Mouse (Mus musculus): Measurements from ENCODE around the gene Rbpj. TPM values are rescaled to one million over a fixed set of nuclear protein-coding genes. Genes with fewer than 3 reads are reported as not detected.

Gene Rbpj
- polyA plus RNA-seq, 1 experiment from 2014 or later = 49.4 TPM

- H3K36me3 ChIP-seq (ENCODE audit: control insufficient read depth, insufficient read depth, low read length) = no peaks in the 10 kb centered on the region
Observed at GRCm38 (mm10) chr5:53526070-53526430, 60.1 kb downstream of the Rbpj start.

DNA sequence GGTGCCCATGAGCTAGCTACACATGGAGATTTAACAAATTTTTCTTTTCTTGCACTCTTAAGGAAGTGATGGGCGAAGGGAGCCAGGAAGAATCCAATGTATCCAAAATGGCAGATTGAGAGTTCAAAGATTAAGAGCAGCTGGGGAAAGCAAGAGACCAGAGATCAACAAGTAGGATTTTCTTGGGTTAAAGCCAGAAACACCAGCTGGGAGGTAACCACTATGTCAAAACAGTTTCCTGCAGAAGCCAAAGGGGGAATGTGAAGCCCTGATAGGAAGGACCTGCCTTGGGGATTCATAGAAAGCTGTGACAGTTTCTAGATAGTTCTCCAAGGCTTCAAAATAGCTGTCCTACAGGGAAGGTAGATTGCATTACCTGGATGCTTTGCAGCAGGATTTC lies 63.9 kb downstream of the Rbpj start:
- H3K4me1 ChIP-seq (ENCODE audit: control insufficient read depth, insufficient read depth, low read length) = peaks cover 12% of the 10 kb centered on the region

More at GRCm38 (mm10) chr5:53526070-53526430, 60.1 kb downstream of the Rbpj start:
- H3K4me1 ChIP-seq (ENCODE audit: control insufficient read depth, insufficient read depth, low read length) = peaks cover 23% of the 10 kb centered on the region
- H3K4me2 ChIP-seq (ENCODE audit: low read length) = peak overlapping the region; percentile 33
- H3K4me3 ChIP-seq (ENCODE audit: low read depth, low read length) = no peak overlapping the region
- no peaks in the 10 kb centered on the region for H3K27me3 ChIP-seq (replicated peaks; ENCODE audit: control insufficient read depth, insufficient read depth, low read length)
- no peaks in the 10 kb centered on the region for H3K9me3 ChIP-seq (replicated peaks; ENCODE audit: control insufficient read depth, low read length)
- peak overlapping the region; percentile 47; the same call in 1 of the 2 replicates for H3K9ac ChIP-seq (ENCODE audit: low read length)
- 45% methylated on average over 1 of the region's 1 CpGs for WGBS
- H3K27ac ChIP-seq (ENCODE audit: low read depth, low read length) = peak overlapping the region; percentile 58; the same call in 1 of the 2 replicates
- DNase-seq (ENCODE audit: low spot score) = no peak
- no peak for ATAC-seq

GRCm38 (mm10) chr5:53535096-53535495 lies 69.1 kb downstream of the Rbpj start:
- ATAC-seq (no peak), DNase-seq (ENCODE audit: low spot score) (no peak)
- Histone ChIP-seq H3K4me2 (ENCODE audit: low read length) (no peak overlapping the region), H3K4me3 (ENCODE audit: low read depth, low read length) (no peak overlapping the region), H3K27me3 (replicated peaks; ENCODE audit: control insufficient read depth, insufficient read depth, low read length) (no peaks in the 10 kb centered on the region), H3K9ac (ENCODE audit: low read length) (no peak overlapping the region), H3K9me3 (replicated peaks; ENCODE audit: control insufficient read depth, low read length) (no peaks in the 10 kb centered on the region), H3K4me1 (ENCODE audit: control insufficient read depth, insufficient read depth, low read length) (no peaks in the 10 kb centered on the region), H3K27ac (ENCODE audit: low read depth, low read length) (no peak overlapping the region), H3K36me3 (ENCODE audit: control insufficient read depth, insufficient read depth, low read length) (no peaks in the 10 kb centered on the region)
- WGBS = 92% methylated on average over 12 of the region's 12 CpGs

More for the DNA sequence above, 63.9 kb downstream of the Rbpj start:
- H3K9me3 ChIP-seq (replicated peaks; ENCODE audit: control insufficient read depth, low read length) = no peaks in the 10 kb centered on the region
- no peak overlapping the region for H3K4me2 ChIP-seq (ENCODE audit: low read length)
- no peak overlapping the region for H3K27ac ChIP-seq (ENCODE audit: low read depth, low read length)
- DNase-seq (ENCODE audit: low spot score) = peak; percentile 72
- 95% methylated on average over 1 of the region's 1 CpGs for WGBS
- H3K9ac ChIP-seq (ENCODE audit: low read length) = no peak overlapping the region
- H3K36me3 ChIP-seq (ENCODE audit: control insufficient read depth, insufficient read depth, low read length) = no peaks in the 10 kb centered on the region
- no peak for ATAC-seq
- no peak overlapping the region for H3K4me3 ChIP-seq (ENCODE audit: low read depth, low read length)
- no peaks in the 10 kb centered on the region for H3K27me3 ChIP-seq (replicated peaks; ENCODE audit: control insufficient read depth, insufficient read depth, low read length)

DNA sequence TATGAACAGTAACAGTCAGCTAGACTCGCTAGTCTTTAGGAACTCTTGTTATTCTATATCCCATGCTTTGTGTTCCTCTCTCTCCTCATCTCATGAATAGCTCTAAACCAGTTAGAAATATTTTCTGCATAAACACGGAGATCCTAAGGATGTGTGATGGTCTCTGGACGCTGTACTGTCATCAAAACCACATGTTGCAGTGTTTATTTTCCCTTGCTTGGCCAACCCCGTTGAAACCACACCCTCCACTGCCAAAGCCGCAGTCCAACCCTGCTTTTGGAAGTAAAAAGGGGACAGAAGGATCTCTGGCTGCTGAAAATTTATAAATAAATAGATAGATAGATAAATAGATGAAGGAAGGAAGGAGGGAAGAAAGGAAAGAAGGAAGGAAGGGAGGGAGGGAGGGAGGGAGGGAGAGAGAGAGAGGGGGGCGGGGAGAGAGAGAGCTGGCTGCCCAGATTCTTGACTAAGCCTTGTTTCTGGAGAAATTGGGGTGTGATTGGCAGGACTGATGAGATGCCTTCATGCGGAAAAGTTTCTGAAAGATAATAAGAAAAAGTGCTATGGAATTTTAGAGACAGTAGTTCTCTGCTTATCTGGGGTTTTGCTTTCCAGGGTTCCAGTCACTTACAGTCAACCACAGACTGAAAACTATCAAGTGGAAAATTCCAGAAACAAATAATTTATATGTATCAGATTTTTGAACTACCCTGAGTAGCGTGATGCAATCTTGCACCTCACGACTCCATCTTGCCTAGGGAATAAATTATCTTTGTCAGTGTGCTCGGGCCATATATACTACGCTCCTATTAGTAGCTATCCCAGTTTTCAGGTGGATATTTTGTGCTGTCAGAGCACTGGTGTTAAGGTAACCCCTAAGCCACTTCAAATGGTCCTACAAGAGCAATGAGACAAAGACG lies 70.9 kb downstream of the Rbpj start:
- Histone ChIP-seq H3K4me2 (ENCODE audit: low read length) (no peak overlapping the region), H3K9me3 (replicated peaks; ENCODE audit: control insufficient read depth, low read length) (no peaks in the 10 kb centered on the region), H3K4me3 (ENCODE audit: low read depth, low read length) (no peak overlapping the region), H3K9ac (ENCODE audit: low read length) (no peak overlapping the region), H3K27me3 (replicated peaks; ENCODE audit: control insufficient read depth, insufficient read depth, low read length) (no peaks in the 10 kb centered on the region), H3K27ac (ENCODE audit: low read depth, low read length) (no peak overlapping the region), H3K4me1 (ENCODE audit: control insufficient read depth, insufficient read depth, low read length) (no peaks in the 10 kb centered on the region), H3K36me3 (ENCODE audit: control insufficient read depth, insufficient read depth, low read length) (no peaks in the 10 kb centered on the region)
- no peak for DNase-seq (ENCODE audit: low spot score)
- WGBS = 85% methylated on average over 12 of the region's 12 CpGs
- ATAC-seq = no peak

DNA sequence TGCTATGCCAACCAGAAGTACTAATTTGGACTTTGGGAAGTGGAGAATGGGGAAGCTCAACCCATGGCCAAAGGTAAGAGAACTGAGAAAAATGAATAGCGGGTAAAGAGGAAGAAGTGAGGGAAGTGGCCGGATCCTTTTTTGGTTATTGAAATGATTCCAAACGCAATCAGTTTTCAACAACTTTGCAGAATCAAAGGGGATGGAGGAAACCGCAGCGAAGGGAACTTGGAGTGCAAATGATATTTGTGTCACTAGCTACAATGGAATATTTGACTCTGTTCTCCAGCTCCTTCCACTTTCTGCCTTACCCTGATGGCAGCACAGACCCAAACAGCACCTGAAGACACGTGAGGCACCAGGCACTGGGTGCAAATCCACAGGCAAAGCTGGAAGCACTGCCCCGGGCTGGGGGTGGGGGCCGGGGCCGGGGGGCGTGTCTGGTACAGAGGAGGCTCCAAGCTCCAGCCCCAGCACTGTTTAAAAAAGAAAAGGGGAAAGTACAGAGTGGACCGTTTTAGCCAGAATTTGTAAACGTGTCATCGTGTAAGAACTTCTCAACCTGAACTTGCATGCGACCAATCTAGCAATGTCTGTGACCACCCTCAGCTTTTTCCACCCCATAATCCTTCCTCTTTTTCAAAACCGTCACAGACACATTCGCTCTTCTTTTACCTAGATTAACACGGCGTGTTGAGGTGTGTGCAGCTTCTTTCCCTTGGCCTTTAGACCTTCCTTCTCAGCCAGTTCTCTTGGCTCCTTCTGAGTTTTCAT lies 74.1 kb downstream of the Rbpj start:
- WGBS = 87% methylated on average over 18 of the region's 18 CpGs
- Histone ChIP-seq H3K4me2 (ENCODE audit: low read length) (no peak overlapping the region), H3K36me3 (ENCODE audit: control insufficient read depth, insufficient read depth, low read length) (no peaks in the 10 kb centered on the region), H3K4me3 (ENCODE audit: low read depth, low read length) (no peak overlapping the region), H3K27ac (ENCODE audit: low read depth, low read length) (no peak overlapping the region), H3K4me1 (ENCODE audit: control insufficient read depth, insufficient read depth, low read length) (no peaks in the 10 kb centered on the region), H3K9ac (ENCODE audit: low read length) (no peak overlapping the region), H3K27me3 (replicated peaks; ENCODE audit: control insufficient read depth, insufficient read depth, low read length) (no peaks in the 10 kb centered on the region), H3K9me3 (replicated peaks; ENCODE audit: control insufficient read depth, low read length) (no peaks in the 10 kb centered on the region)
- ATAC-seq = no peak
- no peak for DNase-seq (ENCODE audit: low spot score)

DNA sequence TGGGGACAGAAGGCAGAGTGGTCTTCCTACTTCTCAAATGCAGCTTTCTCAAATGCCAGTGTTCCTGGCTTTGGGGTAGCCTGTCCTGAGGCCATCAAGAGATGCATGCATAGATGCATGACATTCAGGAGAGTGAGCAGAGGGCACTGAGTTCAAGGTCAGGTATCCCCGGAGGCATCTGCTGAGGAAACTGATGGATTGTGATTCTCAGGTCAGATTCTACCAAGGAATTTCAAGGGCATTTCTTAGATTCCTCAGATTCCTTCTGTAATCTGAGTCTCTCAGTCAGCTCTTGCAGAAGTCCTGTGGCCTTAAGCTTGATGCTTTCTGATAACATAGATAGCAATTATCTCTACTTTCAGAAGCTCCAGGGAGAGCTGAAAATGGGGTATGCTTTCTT lies 76.1 kb downstream of the Rbpj start:
- H3K36me3 ChIP-seq (ENCODE audit: control insufficient read depth, insufficient read depth, low read length) = no peaks in the 10 kb centered on the region
- 75% methylated on average over 1 of the region's 1 CpGs for WGBS
- no peak overlapping the region for H3K9ac ChIP-seq (ENCODE audit: low read length)
- no peaks in the 10 kb centered on the region for H3K9me3 ChIP-seq (replicated peaks; ENCODE audit: control insufficient read depth, low read length)
- no peaks in the 10 kb centered on the region for H3K4me1 ChIP-seq (ENCODE audit: control insufficient read depth, insufficient read depth, low read length)
- DNase-seq (ENCODE audit: low spot score) (no peak), ATAC-seq (no peak)
- H3K4me3 ChIP-seq (ENCODE audit: low read depth, low read length) = no peak overlapping the region
- H3K27ac ChIP-seq (ENCODE audit: low read depth, low read length) = no peak overlapping the region
- H3K27me3 ChIP-seq (replicated peaks; ENCODE audit: control insufficient read depth, insufficient read depth, low read length) = no peaks in the 10 kb centered on the region
- no peak overlapping the region for H3K4me2 ChIP-seq (ENCODE audit: low read length)

DNA sequence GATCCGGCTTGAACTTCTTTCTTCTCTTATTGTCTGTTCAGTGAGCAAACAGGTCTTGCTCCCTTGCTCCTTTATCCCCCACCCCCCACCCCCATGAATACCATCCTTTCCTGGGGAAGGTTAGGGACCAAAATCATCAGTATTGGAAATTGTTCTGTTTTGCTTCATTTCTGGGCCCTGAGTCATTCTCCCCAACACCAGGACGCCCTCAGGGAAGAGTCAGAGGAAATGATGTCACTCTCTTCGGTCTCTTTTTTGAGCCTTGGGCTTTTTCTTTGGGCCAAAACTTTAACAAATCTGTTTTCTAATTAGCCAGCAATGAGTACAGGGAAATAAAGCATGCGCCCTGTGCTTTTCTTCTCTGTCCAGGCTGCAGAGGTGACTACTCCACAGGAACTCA lies 77.4 kb downstream of the Rbpj start:
- ATAC-seq (no peak), DNase-seq (ENCODE audit: low spot score) (no peak)
- Histone ChIP-seq H3K4me3 (ENCODE audit: low read depth, low read length) (no peak overlapping the region), H3K9me3 (replicated peaks; ENCODE audit: control insufficient read depth, low read length) (no peaks in the 10 kb centered on the region), H3K9ac (ENCODE audit: low read length) (no peak overlapping the region), H3K36me3 (ENCODE audit: control insufficient read depth, insufficient read depth, low read length) (no peaks in the 10 kb centered on the region), H3K27me3 (replicated peaks; ENCODE audit: control insufficient read depth, insufficient read depth, low read length) (no peaks in the 10 kb centered on the region), H3K27ac (ENCODE audit: low read depth, low read length) (no peak overlapping the region), H3K4me1 (ENCODE audit: control insufficient read depth, insufficient read depth, low read length) (no peaks in the 10 kb centered on the region), H3K4me2 (ENCODE audit: low read length) (no peak overlapping the region)
- 56% methylated on average over 4 of the region's 4 CpGs for WGBS

DNA sequence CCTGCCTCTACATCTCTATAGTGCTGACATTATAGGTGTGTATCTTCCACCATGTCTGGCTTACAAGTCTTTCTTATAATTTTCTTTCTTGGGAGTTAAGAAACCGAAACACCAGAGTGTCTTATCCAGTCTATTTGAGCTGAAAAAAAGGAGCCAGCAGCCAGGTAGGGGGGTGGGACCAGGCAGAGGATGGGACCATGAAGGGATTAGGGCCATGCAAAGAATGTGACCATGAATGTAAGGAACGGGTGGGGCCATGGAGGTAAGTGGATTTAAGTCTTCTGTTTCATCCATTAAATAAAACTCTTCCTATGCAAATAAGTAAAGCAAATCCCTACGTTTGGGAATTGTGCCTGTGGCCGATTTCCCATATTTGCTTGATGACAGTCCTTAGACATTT lies 78.0 kb downstream of the Rbpj start:
- no peaks in the 10 kb centered on the region for H3K4me1 ChIP-seq (ENCODE audit: control insufficient read depth, insufficient read depth, low read length)
- H3K27me3 ChIP-seq (replicated peaks; ENCODE audit: control insufficient read depth, insufficient read depth, low read length) = no peaks in the 10 kb centered on the region
- DNase-seq (ENCODE audit: low spot score) (no peak), ATAC-seq (no peak)
- H3K9me3 ChIP-seq (replicated peaks; ENCODE audit: control insufficient read depth, low read length) = no peaks in the 10 kb centered on the region
- H3K27ac ChIP-seq (ENCODE audit: low read depth, low read length) = no peak overlapping the region
- H3K4me2 ChIP-seq (ENCODE audit: low read length) = no peak overlapping the region
- no peaks in the 10 kb centered on the region for H3K36me3 ChIP-seq (ENCODE audit: control insufficient read depth, insufficient read depth, low read length)
- no peak overlapping the region for H3K9ac ChIP-seq (ENCODE audit: low read length)
- 88% methylated on average over 4 of the region's 4 CpGs for WGBS
- H3K4me3 ChIP-seq (ENCODE audit: low read depth, low read length) = no peak overlapping the region

- H3K4me3 ChIP-seq (ENCODE audit: low read depth, low read length) = no peak overlapping the region
- no peaks in the 10 kb centered on the region for H3K27me3 ChIP-seq (replicated peaks; ENCODE audit: control insufficient read depth, insufficient read depth, low read length)
- no peaks in the 10 kb centered on the region for H3K4me1 ChIP-seq (ENCODE audit: control insufficient read depth, insufficient read depth, low read length)
- DNase-seq (ENCODE audit: low spot score) = no peak
- H3K9ac ChIP-seq (ENCODE audit: low read length) = no peak overlapping the region
- 88% methylated on average over 6 of the region's 6 CpGs for WGBS
- H3K36me3 ChIP-seq (ENCODE audit: control insufficient read depth, insufficient read depth, low read length) = no peaks in the 10 kb centered on the region
- H3K27ac ChIP-seq (ENCODE audit: low read depth, low read length) = no peak overlapping the region
- no peak overlapping the region for H3K4me2 ChIP-seq (ENCODE audit: low read length)
- ATAC-seq = no peak
- H3K9me3 ChIP-seq (replicated peaks; ENCODE audit: control insufficient read depth, low read length) = no peaks in the 10 kb centered on the region
Observed at GRCm38 (mm10) chr5:53546440-53546839, 80.5 kb downstream of the Rbpj start.

Data from forebrain, embryonic 14.5 days (tissue).